Mouse (Mus musculus): Measurements from ENCODE around the gene Eddm3b. TPM values are rescaled to one million over a fixed set of nuclear protein-coding genes. Genes with fewer than 3 reads are reported as not detected.

Eddm3b gene
- polyA plus RNA-seq, 1 experiment from 2014 or later: not detected

GRCm38 (mm10) chr14:51088166-51088969 is 25.9 kb upstream of the Eddm3b start:
- Histone ChIP-seq H3K9me3 (no peaks in the 10 kb centered on the region), H3K9ac (peak overlapping the region; percentile 76), H3K4me1 (replicated peaks) (peaks cover 23% of the 10 kb centered on the region), H3K27ac (replicated peaks) (peak overlapping the region; percentile 68), H3K27me3 (peaks cover 19% of the 10 kb centered on the region), H3K4me3 (peak overlapping the region; percentile 70), H3K4me2 (peak overlapping the region; percentile 86), H3K36me3 (no peaks in the 10 kb centered on the region)
- ATAC-seq (ENCODE audit: low read depth): peak; percentile 41
- under 1% methylated on average over 23 of the region's 23 CpGs for WGBS

- peak overlapping the region; percentile 70 for H3K4me3 ChIP-seq
- peak; percentile 94 for ATAC-seq (ENCODE audit: low read depth)
- no peaks in the 10 kb centered on the region for H3K36me3 ChIP-seq
- no peaks in the 10 kb centered on the region for H3K9me3 ChIP-seq
- peaks cover 12% of the 10 kb centered on the region for H3K27me3 ChIP-seq
- peaks cover 17% of the 10 kb centered on the region for H3K4me1 ChIP-seq (replicated peaks)
- peak overlapping the region; percentile 83 for H3K27ac ChIP-seq (replicated peaks)
- peak overlapping the region; percentile 76 for H3K9ac ChIP-seq
- WGBS: under 1% methylated on average over 34 of the region's 34 CpGs
- H3K4me2 ChIP-seq: peak overlapping the region; percentile 86
Observed at GRCm38 (mm10) chr14:51088970-51089673, 25.1 kb upstream of the Eddm3b start.

GRCm38 (mm10) chr14:51089674-51090076 is 24.6 kb upstream of the Eddm3b start:
- ATAC-seq (ENCODE audit: low read depth): no peak
- peaks cover 6% of the 10 kb centered on the region for H3K27me3 ChIP-seq
- WGBS: under 1% methylated on average over 15 of the region's 15 CpGs
- H3K36me3 ChIP-seq: no peaks in the 10 kb centered on the region
- peaks cover 17% of the 10 kb centered on the region for H3K4me1 ChIP-seq (replicated peaks)
- peak overlapping the region; percentile 86 for H3K4me2 ChIP-seq
- peak overlapping the region; percentile 76 for H3K9ac ChIP-seq
- no peaks in the 10 kb centered on the region for H3K9me3 ChIP-seq
- peak overlapping the region; percentile 83 for H3K27ac ChIP-seq (replicated peaks)
- H3K4me3 ChIP-seq: peak overlapping the region; percentile 70

GRCm38 (mm10) chr14:51090077-51090781 is 24.0 kb upstream of the Eddm3b start:
- peak overlapping the region; percentile 86 for H3K4me2 ChIP-seq

GRCm38 (mm10) chr14:51090921-51091900 is 23.0 kb upstream of the Eddm3b start, which contains the start of the genes Rnase4 and Ang:
Rnase4 (plus strand) TSS chr14:51091077.
Ang (plus strand) TSS chr14:51091150.
- Histone ChIP-seq H3K9me3 (no peaks in the 10 kb centered on the region), H3K9ac (peak within 1 kb of the TSS; percentile 76), H3K36me3 (no peaks in the 10 kb centered on the region), H3K27me3 (no peaks in the 10 kb centered on the region; the same call in 1 of the 2 replicates), H3K4me3 (peak within 1 kb of the TSS; percentile 70), H3K4me1 (replicated peaks) (peaks cover 17% of the 10 kb centered on the region), H3K27ac (replicated peaks) (peak within 1 kb of the TSS; percentile 83), H3K4me2 (peak within 1 kb of the TSS; percentile 86)
- ATAC-seq (ENCODE audit: low read depth): peak; percentile 25; the same call in 1 of the 2 replicates
- 9% methylated on average over 33 of the region's 33 CpGs for WGBS

More at GRCm38 (mm10) chr14:51090077-51090781, 24.0 kb upstream of the Eddm3b start:
- H3K4me3 ChIP-seq: peak overlapping the region; percentile 70
- H3K4me1 ChIP-seq (replicated peaks): peaks cover 17% of the 10 kb centered on the region
- 0% methylated on average over 27 of the region's 27 CpGs for WGBS
- H3K9me3 ChIP-seq: no peaks in the 10 kb centered on the region
- H3K36me3 ChIP-seq: no peaks in the 10 kb centered on the region
- H3K27me3 ChIP-seq: peaks cover under 1% of the 10 kb centered on the region
- H3K27ac ChIP-seq (replicated peaks): peak overlapping the region; percentile 83
- peak; percentile 32 for ATAC-seq (ENCODE audit: low read depth)
- peak overlapping the region; percentile 76 for H3K9ac ChIP-seq

GRCm38 (mm10) chr14:51092073-51092620 is 22.1 kb upstream of the Eddm3b start:
- Histone ChIP-seq H3K4me3 (peak overlapping the region; percentile 70), H3K36me3 (no peaks in the 10 kb centered on the region), H3K9me3 (no peaks in the 10 kb centered on the region), H3K9ac (no peak overlapping the region), H3K27me3 (no peaks in the 10 kb centered on the region), H3K4me2 (peak overlapping the region; percentile 86), H3K27ac (replicated peaks) (no peak overlapping the region), H3K4me1 (replicated peaks) (peaks cover 17% of the 10 kb centered on the region)
- WGBS: 54% methylated on average over 8 of the region's 8 CpGs
- ATAC-seq (ENCODE audit: low read depth): no peak

GRCm38 (mm10) chr14:51093496-51093895 is 20.7 kb upstream of the Eddm3b start:
- Histone ChIP-seq H3K4me1 (replicated peaks) (peaks cover 12% of the 10 kb centered on the region; the same call in 1 of the 2 replicates), H3K27me3 (no peaks in the 10 kb centered on the region), H3K4me2 (no peak overlapping the region), H3K36me3 (no peaks in the 10 kb centered on the region), H3K9ac (no peak overlapping the region), H3K9me3 (no peaks in the 10 kb centered on the region), H3K4me3 (no peak overlapping the region), H3K27ac (replicated peaks) (no peak overlapping the region)
- 35% methylated on average over 3 of the region's 3 CpGs for WGBS
- no peak for ATAC-seq (ENCODE audit: low read depth)

GRCm38 (mm10) chr14:51094096-51094875 is 19.9 kb upstream of the Eddm3b start:
- Histone ChIP-seq H3K36me3 (no peaks in the 10 kb centered on the region), H3K4me3 (no peak overlapping the region), H3K27ac (replicated peaks) (no peak overlapping the region), H3K4me1 (replicated peaks) (peaks cover 6% of the 10 kb centered on the region; the same call in 1 of the 2 replicates), H3K9me3 (no peaks in the 10 kb centered on the region), H3K4me2 (no peak overlapping the region), H3K9ac (no peak overlapping the region), H3K27me3 (no peaks in the 10 kb centered on the region)
- 86% methylated on average over 5 of the region's 5 CpGs for WGBS
- no peak for ATAC-seq (ENCODE audit: low read depth)

GRCm38 (mm10) chr14:51094921-51095320 is 19.3 kb upstream of the Eddm3b start:
- no peaks in the 10 kb centered on the region for H3K36me3 ChIP-seq
- 78% methylated on average over 9 of the region's 9 CpGs for WGBS
- no peak overlapping the region for H3K9ac ChIP-seq
- H3K4me2 ChIP-seq: no peak overlapping the region
- H3K4me3 ChIP-seq: no peak overlapping the region
- no peaks in the 10 kb centered on the region for H3K27me3 ChIP-seq
- peaks cover 6% of the 10 kb centered on the region; the same call in 1 of the 2 replicates for H3K4me1 ChIP-seq (replicated peaks)
- H3K27ac ChIP-seq (replicated peaks): no peak overlapping the region
- no peaks in the 10 kb centered on the region for H3K9me3 ChIP-seq
- no peak for ATAC-seq (ENCODE audit: low read depth)

All from neural tube, embryonic 13.5 days (tissue).